Mouse (Mus musculus): ENCODE data around the gene Lpp. TPM values are rescaled to one million over a fixed set of nuclear protein-coding genes. Genes with fewer than 3 reads are reported as not detected.

Lpp gene
- total and polyA plus RNA-seq, 3 experiments = not detected

- H3K4me3 ChIP-seq (ENCODE audit: control insufficient read depth in 1 of 2, insufficient read depth in 1 of 2, low read depth in 2 of 2, low read length in 2 of 2) = no peak overlapping the region
- H3K27ac ChIP-seq (ENCODE audit: control insufficient read depth, low read depth, low read length) = no peak overlapping the region
- H3K9me3 ChIP-seq (replicated peaks; ENCODE audit: insufficient read depth, low read length) = no peaks in the 10 kb centered on the region
- no peaks in the 10 kb centered on the region; a peak in 1 of 4 replicates for H3K27me3 ChIP-seq (ENCODE audit: control insufficient read depth in 1 of 2, insufficient read depth in 2 of 2, low read length in 2 of 2)
- no peaks in the 10 kb centered on the region for H3K36me3 ChIP-seq (ENCODE audit: control insufficient read depth in 1 of 2, insufficient read depth in 2 of 2, low read length in 2 of 2)
- no peaks in the 10 kb centered on the region for H3K79me2 ChIP-seq (ENCODE audit: control insufficient read depth, insufficient read depth, low read length, poor library complexity)
- H3K9ac ChIP-seq (ENCODE audit: control insufficient read depth, low read depth, low read length, poor library complexity, severe bottlenecking) = no peak overlapping the region
- DNase-seq (ENCODE audit: low read depth, low spot score) = no peak
- no peaks in the 10 kb centered on the region for H3K4me1 ChIP-seq (ENCODE audit: control insufficient read depth in 1 of 2, insufficient read depth in 2 of 2, low read length in 2 of 2)
- no peak for TF ChIP-seq MAFK (IDR thresholded peaks at IDR 0.05; ENCODE audit: borderline replicate concordance, low read depth, low read length)
- no peak for TF ChIP-seq ELF1 (IDR thresholded peaks at IDR 0.05; ENCODE audit: low read depth, low read length)
- no peak for TF ChIP-seq RAD21 (IDR thresholded peaks at IDR 0.05; ENCODE audit: low read depth, low read length)
- TF ChIP-seq NELFE (IDR thresholded peaks at IDR 0.05; ENCODE audit: low read depth, low read length) = no peak
- TF ChIP-seq CHD2 (IDR thresholded peaks at IDR 0.05; ENCODE audit: low read length) = no peak
- TF ChIP-seq TBP (IDR thresholded peaks at IDR 0.05; ENCODE audit: low read depth, low read length) = no peak
- TF ChIP-seq TAL1 (IDR thresholded peaks at IDR 0.05; ENCODE audit: low read length) = no peak
- no peak for TF ChIP-seq GATA1 (IDR thresholded peaks at IDR 0.05; ENCODE audit: low read depth, low read length)
- no peak for TF ChIP-seq RCOR1 (IDR thresholded peaks at IDR 0.05; ENCODE audit: low read depth, low read length)
- no peak for TF ChIP-seq CTCF (IDR thresholded peaks at IDR 0.05 in 2 of 3, conservative IDR thresholded peaks at IDR 0.05 in 1 of 3; ENCODE audit: control insufficient read depth in 1 of 3, insufficient read depth in 1 of 3, low read depth in 2 of 3, low read length in 3 of 3, poor library complexity in 1 of 3, severe bottlenecking in 1 of 3)
- no peak for TF ChIP-seq USF1 (IDR thresholded peaks at IDR 0.05; ENCODE audit: low read depth, low read length)
- no peak for TF ChIP-seq NRF1 (IDR thresholded peaks at IDR 0.05; ENCODE audit: insufficient read depth, low read depth, low read length, poor library complexity, severe bottlenecking)
- no peak for TF ChIP-seq POLR2AphosphoS5 (IDR thresholded peaks at IDR 0.05; ENCODE audit: borderline replicate concordance, low read depth, low read length)
- no peak for TF ChIP-seq SIN3A (IDR thresholded peaks at IDR 0.05; ENCODE audit: low read length)
These were observed 40.7 kb downstream of the Lpp start for GRCm38 (mm10) chr16:24434026-24434425.

- no peak overlapping the region for H3K4me3 ChIP-seq (ENCODE audit: control insufficient read depth in 1 of 2, insufficient read depth in 1 of 2, low read depth in 2 of 2, low read length in 2 of 2)
- H3K9me3 ChIP-seq (replicated peaks; ENCODE audit: insufficient read depth, low read length) = no peaks in the 10 kb centered on the region
- DNase-seq (ENCODE audit: low read depth, low spot score) = no peak
- H3K79me2 ChIP-seq (ENCODE audit: control insufficient read depth, insufficient read depth, low read length, poor library complexity) = no peaks in the 10 kb centered on the region
- no peaks in the 10 kb centered on the region; a peak in 1 of 4 replicates for H3K27me3 ChIP-seq (ENCODE audit: control insufficient read depth in 1 of 2, insufficient read depth in 2 of 2, low read length in 2 of 2)
- no peak for TF ChIP-seq POLR2A (IDR thresholded peaks at IDR 0.05; ENCODE audit: control insufficient read depth in 1 of 2, insufficient read depth in 1 of 2, low read depth in 1 of 2, low read length in 2 of 2, poor library complexity in 1 of 2)
- no peak for TF ChIP-seq ETS1 (IDR thresholded peaks at IDR 0.05; ENCODE audit: low read depth, low read length)
- no peak for TF ChIP-seq TBP (IDR thresholded peaks at IDR 0.05; ENCODE audit: low read depth, low read length)
- no peak for TF ChIP-seq TCF12 (IDR thresholded peaks at IDR 0.05; ENCODE audit: low read depth, low read length)
- TF ChIP-seq ZNF384 (IDR thresholded peaks at IDR 0.05; ENCODE audit: low read depth, low read length) = no peak
- TF ChIP-seq NRF1 (IDR thresholded peaks at IDR 0.05; ENCODE audit: insufficient read depth, low read depth, low read length, poor library complexity, severe bottlenecking) = no peak
- H3K9ac ChIP-seq (ENCODE audit: control insufficient read depth, low read depth, low read length, poor library complexity, severe bottlenecking) = no peak overlapping the region
- no peaks in the 10 kb centered on the region for H3K36me3 ChIP-seq (ENCODE audit: control insufficient read depth in 1 of 2, insufficient read depth in 2 of 2, low read length in 2 of 2)
- no peaks in the 10 kb centered on the region for H3K4me1 ChIP-seq (ENCODE audit: control insufficient read depth in 1 of 2, insufficient read depth in 2 of 2, low read length in 2 of 2)
- no peak overlapping the region for H3K27ac ChIP-seq (ENCODE audit: control insufficient read depth, low read depth, low read length)
These were observed 41.3 kb downstream of the Lpp start for GRCm38 (mm10) chr16:24434531-24435114.
